Mouse (Mus musculus): ENCODE data around the gene Lrmp.

The Lrmp gene

DNA sequence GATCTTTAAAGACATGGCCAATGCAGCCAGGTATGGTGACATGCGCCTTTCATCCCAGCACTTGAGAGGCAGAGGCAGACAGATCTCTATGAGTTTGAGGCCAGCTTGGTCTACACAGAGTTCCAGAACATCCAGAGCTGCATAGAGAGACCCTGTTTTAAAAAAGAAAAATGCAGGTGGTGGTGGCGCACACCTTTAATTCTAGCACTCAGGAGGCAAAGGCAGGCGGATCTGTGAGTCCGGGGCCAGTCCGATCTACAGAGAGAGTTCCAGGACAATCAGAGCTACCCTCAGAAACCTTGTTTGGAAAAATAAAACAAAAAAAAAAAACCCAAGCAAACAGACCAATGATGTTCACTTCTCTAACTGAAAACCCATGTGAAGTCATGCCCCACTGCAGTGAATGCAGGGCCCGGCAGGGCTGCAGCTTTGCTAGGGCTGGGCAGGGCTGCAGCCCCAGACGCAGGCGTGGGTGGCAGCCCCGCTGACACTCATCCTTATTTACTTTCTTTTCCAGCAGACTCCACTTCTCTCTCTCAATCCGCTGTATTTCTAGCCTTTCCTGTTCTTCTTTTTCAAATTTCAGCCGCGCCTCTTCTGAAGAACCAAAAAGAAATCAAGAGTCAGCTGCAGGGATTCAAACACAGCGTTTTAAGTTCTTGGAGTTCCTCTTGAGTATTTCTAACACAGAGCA is 87.1 kb downstream of the Lrmp start:
- no peak for DNase-seq (ENCODE audit: low read depth)

DNA sequence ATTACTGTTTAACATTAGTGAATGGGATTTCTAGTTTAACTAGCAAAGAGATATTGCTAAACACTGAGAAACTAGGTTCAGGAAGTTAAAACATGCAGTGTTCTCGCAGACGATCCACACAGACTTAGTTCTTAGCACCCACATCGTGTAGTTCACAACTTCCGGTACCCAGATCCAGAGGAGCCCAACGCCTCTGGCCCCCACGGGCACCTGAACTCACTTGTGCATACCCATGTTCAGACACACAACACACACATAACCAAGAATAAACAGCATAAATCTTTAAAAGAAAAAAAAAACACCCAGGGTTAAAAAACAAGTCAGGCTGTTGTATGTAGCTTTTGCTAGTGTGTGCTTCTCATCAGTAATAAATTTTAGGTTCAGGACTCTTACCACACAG is 89.0 kb downstream of the Lrmp start:
- no peak for DNase-seq (ENCODE audit: low read depth)

DNA sequence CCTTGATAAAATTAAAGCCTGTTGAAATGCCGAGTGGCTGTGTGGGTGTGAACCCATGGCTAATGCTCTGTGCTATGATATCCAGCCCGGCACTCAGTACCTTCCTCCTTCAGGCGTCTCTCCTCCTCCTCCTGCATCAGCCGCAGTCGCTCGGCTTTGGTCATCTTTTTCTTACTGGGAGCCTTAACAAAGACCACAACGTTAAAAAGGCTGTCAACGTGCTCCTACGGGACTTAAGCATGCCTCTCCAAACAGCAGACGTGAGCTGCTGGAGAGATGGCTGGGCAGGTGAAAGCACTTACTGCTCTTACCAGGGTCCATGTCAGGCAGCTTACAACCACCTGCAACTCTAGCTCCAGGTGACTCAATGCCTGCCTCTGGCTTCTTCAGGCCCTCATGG is 89.7 kb downstream of the Lrmp start:
- DNase-seq (ENCODE audit: low read depth) = no peak

DNA sequence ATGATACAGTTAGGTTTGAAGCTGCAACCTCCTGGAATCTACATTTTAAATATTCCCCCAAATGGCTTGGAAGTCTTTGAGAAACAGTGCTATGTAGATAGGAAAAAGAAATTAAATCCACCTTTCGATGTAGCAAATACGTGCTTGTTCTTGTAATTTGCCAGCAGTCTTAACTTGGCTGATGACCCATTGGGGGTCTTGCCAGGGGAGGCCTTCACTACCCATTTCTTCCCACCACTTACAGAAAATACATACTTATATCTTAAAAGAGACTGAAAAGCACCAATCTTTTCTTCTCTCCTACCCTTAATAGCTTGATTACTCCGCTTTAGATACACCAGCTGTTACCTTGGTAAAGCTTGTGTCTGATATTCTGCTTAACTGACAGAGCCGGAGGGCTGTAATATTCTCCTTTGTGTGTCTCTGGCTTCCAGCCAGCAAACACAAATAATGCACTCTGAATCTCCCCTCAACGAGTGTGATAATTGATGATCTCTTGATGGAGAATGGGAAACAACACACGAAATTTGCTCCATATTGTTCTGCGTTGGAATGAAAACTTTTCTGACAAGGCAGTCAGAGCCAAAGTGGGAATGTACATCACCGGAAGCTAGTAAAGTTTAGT is 94.7 kb downstream of the Lrmp start:
- no peak for DNase-seq (ENCODE audit: low read depth)

DNA sequence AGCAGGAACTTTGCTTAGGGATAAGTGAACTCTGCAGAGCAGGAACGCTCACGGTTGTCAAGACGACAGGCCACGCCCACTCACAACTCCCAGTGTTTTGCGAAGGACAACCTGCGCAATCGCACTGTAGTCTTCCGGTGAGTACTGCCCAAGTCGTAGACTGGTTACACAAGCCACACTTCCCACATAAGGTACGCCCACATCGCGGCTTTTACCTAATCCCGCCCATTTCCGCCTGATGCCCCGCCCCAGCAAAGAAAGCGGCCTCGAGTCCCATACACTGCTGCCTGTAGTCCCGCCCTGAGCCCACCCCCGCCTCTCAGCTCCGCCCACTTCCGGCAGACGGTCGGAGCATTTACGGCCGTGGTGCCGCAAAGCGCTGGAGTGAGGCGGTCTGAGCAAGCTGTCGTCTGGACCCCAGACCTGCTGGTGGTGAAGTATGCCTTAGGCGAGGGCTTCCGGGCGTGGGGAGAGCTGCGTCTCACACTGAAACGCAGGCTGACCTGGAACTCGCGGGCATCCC is 95.4 kb downstream of the Lrmp start, which contains the start of the genes Casc1 and Etfrf1:
TSS of gene Casc1 (minus strand) at position 190 of the 523 bp plus-strand sequence.
TSS of gene Etfrf1 (plus strand) at position 319 of the 523 bp plus-strand sequence.
- DNase-seq (ENCODE audit: low read depth) = peak; percentile 100

DNA sequence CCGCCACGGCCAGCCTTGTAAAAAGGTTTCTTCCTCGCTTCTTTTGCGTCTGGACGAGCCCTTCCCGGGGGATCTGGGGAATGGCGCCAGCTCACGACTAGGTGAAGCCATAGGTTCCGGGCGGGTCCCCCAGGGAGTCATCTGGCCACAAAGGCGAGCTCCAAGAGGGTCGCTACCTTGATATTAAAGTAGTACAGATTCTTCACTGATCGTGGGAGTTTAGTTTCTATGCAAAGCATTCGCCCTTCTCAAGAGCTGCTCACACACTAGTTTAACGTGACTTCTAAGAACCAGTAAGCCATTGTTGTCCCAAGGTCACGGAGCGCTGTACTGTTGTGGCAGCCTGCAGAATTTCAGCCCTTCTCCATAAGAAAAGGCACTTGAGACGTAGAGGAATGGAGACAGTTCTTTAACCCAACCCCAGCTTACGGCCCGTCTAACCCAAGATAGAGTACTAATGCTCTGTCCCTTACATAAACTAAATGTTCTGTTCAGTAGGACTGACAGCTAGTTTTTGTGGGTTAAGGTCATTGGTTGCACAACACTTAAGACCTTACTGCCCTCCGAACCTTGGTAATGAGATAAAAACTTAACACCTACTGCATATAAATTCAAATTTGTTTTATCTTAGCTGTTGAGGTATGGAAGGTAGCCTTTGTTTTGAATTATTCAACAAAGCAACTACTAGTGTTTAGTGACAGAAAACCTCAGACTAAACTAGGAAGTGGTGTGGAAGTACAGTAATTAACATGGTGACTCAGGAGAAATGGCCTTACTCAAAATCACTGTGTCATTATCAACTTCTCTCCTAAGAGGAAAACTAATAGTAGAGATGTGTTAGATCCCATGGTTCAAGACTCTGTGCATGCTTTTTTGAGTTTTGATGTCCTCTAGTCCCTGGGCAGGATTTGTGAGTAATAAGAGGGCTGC is 96.2 kb downstream of the Lrmp start:
- DNase-seq (ENCODE audit: low read depth) = peak; percentile 92

DNA sequence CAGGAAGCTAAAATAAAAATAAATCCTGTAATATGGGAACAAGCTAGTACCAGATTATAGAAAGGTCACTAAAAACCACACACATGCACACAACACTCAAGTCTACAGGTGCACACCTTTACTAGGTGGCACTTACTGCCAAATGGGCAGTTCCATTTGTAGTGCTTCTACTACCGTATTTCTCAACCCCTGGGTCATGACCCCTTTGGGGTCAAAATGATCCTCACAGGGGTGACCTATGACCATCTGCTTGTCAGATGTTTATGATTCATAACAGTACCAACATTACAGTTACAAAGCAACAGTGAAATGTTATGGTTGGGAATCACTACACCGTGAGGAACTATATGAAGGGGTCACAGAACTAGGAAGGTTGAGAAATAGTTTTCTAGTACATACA is 98.5 kb downstream of the Lrmp start:
- no peak for DNase-seq (ENCODE audit: low read depth)

DNA sequence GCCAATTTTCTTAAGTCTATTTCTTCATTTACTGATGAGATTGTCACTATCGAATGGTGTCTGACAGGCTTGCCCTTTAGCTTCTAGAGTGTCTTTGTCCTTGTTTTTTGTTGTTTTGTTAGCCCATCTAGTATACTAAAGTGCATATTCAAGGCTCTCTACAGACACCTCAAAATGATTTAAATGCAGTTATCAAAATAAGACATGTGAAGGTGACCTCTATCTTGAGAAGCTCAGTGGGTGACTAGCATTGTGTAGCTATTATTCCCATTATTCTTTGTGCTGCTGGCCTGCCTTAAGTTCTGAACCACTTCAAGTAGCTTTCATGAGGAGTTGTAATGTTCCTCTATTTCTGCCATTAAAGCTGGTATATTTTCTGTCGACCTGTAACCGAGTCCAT is 100.4 kb downstream of the Lrmp start:
- peak; percentile 77 for DNase-seq (ENCODE audit: low read depth)

DNA sequence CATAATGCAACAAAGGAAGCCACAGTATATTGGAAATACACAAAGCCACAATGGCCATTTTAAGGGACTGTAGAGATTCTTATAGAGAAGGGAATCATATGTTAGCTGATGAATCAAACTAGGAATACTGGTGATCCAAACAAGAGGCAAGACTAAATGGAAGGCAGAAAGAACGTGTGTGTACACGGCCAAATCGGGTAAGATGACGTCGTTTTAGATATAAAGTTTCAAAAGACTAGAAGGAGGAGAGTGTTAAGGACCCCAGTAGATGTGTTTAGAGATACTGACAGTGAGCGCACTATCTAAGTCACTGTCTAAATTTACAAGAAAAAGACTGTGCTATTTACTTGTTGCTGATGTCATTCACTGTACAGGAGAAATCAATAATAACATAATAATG is 108.8 kb downstream of the Lrmp start:
- DNase-seq (ENCODE audit: low read depth) = peak; percentile 56

Measured in 416B (cell line).